Mouse (Mus musculus) neural tube, embryonic 11.5 days (tissue): ENCODE measurements around the gene Fgfr1op2. TPM values are rescaled to one million over a fixed set of nuclear protein-coding genes. Genes with fewer than 3 reads are reported as not detected.
A peak's percentile ranks its signal among the peaks of the same experiment; 100 is the strongest.

Source experiments
- ATAC-seq: fragments of 200-750 bp; cut with Nextera tagmentation; 2 replicates; pipeline ENCODE4 v1.8.0; 2017; ENCODE audit warnings: moderate number of reproducible peaks, mild to moderate bottlenecking, moderate TSS enrichment, moderate library complexity; ENCODE audit not compliant: insufficient read depth, low FRiP score, low TSS enrichment
- DNase-seq: peaks from one replicate; pipeline ENCODE4 v3.0.0-alpha.2; 2015; ENCODE audit warnings: low spot score
- H3K27ac ChIP-seq: fragments of 300-500 bp; sonication (generic); 2 replicates; pipeline ENCODE4 v1.5.1; 2014; ENCODE audit warnings: low read depth, mild to moderate bottlenecking, low read length
- H3K27me3 ChIP-seq: fragments of 300-500 bp; sonication (generic); 2 replicates; pipeline ENCODE4 v1.6.1; 2014; ENCODE audit warnings: mild to moderate bottlenecking, low read length, mixed read lengths; ENCODE audit not compliant: control insufficient read depth, insufficient read depth
- H3K36me3 ChIP-seq: fragments of 300-500 bp; sonication (generic); 2 replicates; pipeline ENCODE4 v1.6.1; 2014; ENCODE audit warnings: mild to moderate bottlenecking, low read length, moderate library complexity, mixed read lengths; ENCODE audit not compliant: control insufficient read depth, insufficient read depth
- H3K4me1 ChIP-seq: fragments of 300-500 bp; sonication (generic); 2 replicates; pipeline ENCODE4 v1.6.1; 2014; ENCODE audit warnings: low read length, mixed read lengths; ENCODE audit not compliant: control insufficient read depth, insufficient read depth
- H3K4me2 ChIP-seq: fragments of 300-500 bp; sonication (generic); 2 replicates; pipeline ENCODE4 v1.6.1; 2014; ENCODE audit warnings: low read depth, mild to moderate bottlenecking, moderate library complexity
- H3K4me3 ChIP-seq: fragments of 300-500 bp; sonication (generic); 2 replicates; pipeline ENCODE4 v1.5.1; 2014; ENCODE audit warnings: low read depth, low read length
- H3K9ac ChIP-seq: fragments of 300-500 bp; sonication (generic); 2 replicates; pipeline ENCODE4 v1.6.1; 2014; ENCODE audit warnings: mild to moderate bottlenecking, low read length
- H3K9me3 ChIP-seq: fragments of 300-500 bp; sonication (generic); 2 replicates; pipeline ENCODE4 v1.6.1; 2016; ENCODE audit warnings: low read length; ENCODE audit not compliant: control insufficient read depth
- whole genome bisulfite sequencing: fragments of 180-500 bp; shearing (Covaris S2); extraction: QIAGEN DNeasy Blood & Tissue Kit; methylation state at CpG from one replicate; pipeline ENCODE4 v1.1.7; 2014; 5-methylcytosine and 5-hydroxymethylcytosine counted together
- polyA plus RNA-seq: library from polyadenylated mRNA; unstranded; fragments of >200 nt; fragmentation: Nextera tagmentation; extraction: Ambion mirVana; gene quantifications from 2 replicates; pipeline ENCODE4 v1.2.1, GENCODE M21; 2014

The Fgfr1op2 gene
- polyA plus RNA-seq, 1 experiment from 2014 or later = 78.2 TPM

- Histone ChIP-seq H3K4me3 (peak within 1 kb of the TSS; percentile 83), H3K27me3 (no peaks in the 10 kb centered on the region), H3K4me1 (peaks cover 4% of the 10 kb centered on the region; the same call in 1 of the 2 replicates), H3K4me2 (peak within 1 kb of the TSS; percentile 75), H3K27ac (peak within 1 kb of the TSS; percentile 82), H3K9ac (peak within 1 kb of the TSS; percentile 86), H3K36me3 (no peaks in the 10 kb centered on the region), H3K9me3 (no peaks in the 10 kb centered on the region)
- ATAC-seq (peak; percentile 96), DNase-seq (peak; percentile 98)
- 1% methylated on average over 55 of the region's 60 CpGs for WGBS
Measured at GRCm38 (mm10) chr6:146642276-146643183, 65.5 kb downstream of the Fgfr1op2 start, which contains the start of the genes Med21 and Tm7sf3. Gene Med21, plus strand, starts transcription at chr6:146642547. Gene Tm7sf3, minus strand, starts transcription at chr6:146642824.

- no peak for DNase-seq
Measured at GRCm38 (mm10) chr6:146643184-146643570, 66.2 kb downstream of the Fgfr1op2 start.

More at GRCm38 (mm10) chr6:146643184-146643570, 66.2 kb downstream of the Fgfr1op2 start:
- Histone ChIP-seq H3K4me2 (peak overlapping the region; percentile 75), H3K36me3 (no peaks in the 10 kb centered on the region), H3K9ac (peak overlapping the region; percentile 86), H3K27ac (no peak overlapping the region), H3K9me3 (no peaks in the 10 kb centered on the region), H3K4me3 (peak overlapping the region; percentile 83), H3K4me1 (peaks cover 4% of the 10 kb centered on the region; the same call in 1 of the 2 replicates), H3K27me3 (no peaks in the 10 kb centered on the region)
- ATAC-seq = no peak
- WGBS = 45% methylated on average over 11 of the region's 11 CpGs

Other genes with a start within 250 kb of the Fgfr1op2 start
- gene Itpr2, start 75.0 kb upstream of the Fgfr1op2 start, polyA plus RNA-seq = 4.7 and 6.0 TPM in 2 replicates
- gene Ints13, start 632 bp downstream of the Fgfr1op2 start, polyA plus RNA-seq = 79.3 and 86.6 TPM in 2 replicates
- 124 and 125 TPM in 2 replicates for gene Med21, start 65.3 kb downstream of the Fgfr1op2 start, polyA plus RNA-seq
- gene Tm7sf3, start 65.6 kb downstream of the Fgfr1op2 start, polyA plus RNA-seq = 26.7 and 27.3 TPM in 2 replicates
- gene Stk38l, start 147.8 kb downstream of the Fgfr1op2 start, polyA plus RNA-seq = 19.5 and 19.9 TPM in 2 replicates
- gene Arntl2, start 218.9 kb downstream of the Fgfr1op2 start, polyA plus RNA-seq = 1.2 and 1.7 TPM in 2 replicates